In genomic region chr5:34224515-34224914, GRCm38 (mm10) we compare ENCODE assay signal across 18 mouse cellular contexts. TPM values are rescaled to one million over a fixed set of nuclear protein-coding genes. Genes with fewer than 3 reads are reported as not detected.
"Had no signal": no experiment of that assay in that cellular context is flagged by ENCODE, and none has a peak within 500 bp of the region (broad histone marks: within the 10 kb centered on the region; RNA-seq: fewer than 3 reads in every experiment).

No protein-coding gene starts in this region.

- H3K9me3 ChIP-seq: liver, embryonic 13.5 days; midbrain, embryonic 10.5 days; midbrain, embryonic 13.5 days; stomach, embryonic 15.5 days had no signal

- H3K4me1 ChIP-seq: liver, embryonic 13.5 days; midbrain, embryonic 10.5 days; midbrain, embryonic 13.5 days; stomach, embryonic 15.5 days had no signal

- DNase-seq: kidney, adult 2 months; kidney, postnatal 25 days; layer of hippocampus, adult 9-11 months; liver, embryonic 13.5 days; lung, adult 2 months; lung, postnatal 14 days; lung, postnatal 4 days; right cerebral cortex, postnatal 14 days; spleen, adult 18-20 months; thymus, postnatal 25 days had no signal

- H3K36me3 ChIP-seq: liver, embryonic 13.5 days; midbrain, embryonic 10.5 days; midbrain, embryonic 13.5 days; stomach, embryonic 15.5 days had no signal

- H3K27ac ChIP-seq: kidney, postnatal 0 days; layer of hippocampus, adult 2 months; liver, embryonic 13.5 days; midbrain, embryonic 10.5 days; midbrain, embryonic 13.5 days; stomach, embryonic 15.5 days had no signal

- ATAC-seq: midbrain, embryonic 13.5 days; midbrain, embryonic 16.5 days had no signal

- H3K27me3 ChIP-seq: liver, embryonic 13.5 days; midbrain, embryonic 13.5 days; stomach, embryonic 15.5 days had no signal

- H3K4me3 ChIP-seq: layer of hippocampus, adult 2 months; liver, embryonic 13.5 days; midbrain, embryonic 10.5 days; midbrain, embryonic 13.5 days; myocyte; stomach, embryonic 15.5 days had no signal

RNA-seq across cellular contexts. Expression of gene Poln, which starts 55.3 kb away (rescaled TPM):
- polyA plus RNA-seq: liver, adult 2 months had no signal
